Mouse (Mus musculus) hindbrain, postnatal 0 days (tissue): ENCODE results near the gene Synj2. TPM values are rescaled to one million over a fixed set of nuclear protein-coding genes. Genes with fewer than 3 reads are reported as not detected.
A peak's percentile ranks its signal among the peaks of the same experiment; 100 is the strongest.

ENCODE experiments used
- ATAC-seq: fragments of 200-750 bp; cut with Nextera tagmentation; 2 replicates; pipeline ENCODE4 v1.8.0; 2017; ENCODE audit warnings: mild to moderate bottlenecking, moderate TSS enrichment, moderate library complexity
- DNase-seq: peaks from one replicate; pipeline ENCODE4 v3.0.0-alpha.2; 2015; ENCODE audit warnings: low spot score
- H3K27ac ChIP-seq: fragments of 300-500 bp; sonication (generic); 2 replicates; pipeline ENCODE4 v1.5.1; 2014; ENCODE audit warnings: mild to moderate bottlenecking
- H3K27me3 ChIP-seq: fragments of 300-500 bp; sonication (generic); 2 replicates; pipeline ENCODE4 v1.6.1; 2014; ENCODE audit warnings: low read length, mixed read lengths; ENCODE audit not compliant: insufficient read depth
- H3K36me3 ChIP-seq: fragments of 300-500 bp; sonication (generic); 2 replicates; pipeline ENCODE4 v1.6.1; 2014; ENCODE audit warnings: low read length, mixed read lengths; ENCODE audit not compliant: insufficient read depth
- H3K4me1 ChIP-seq: fragments of 300-500 bp; sonication (generic); 2 replicates; pipeline ENCODE4 v1.6.1; 2014; ENCODE audit warnings: antibody characterized with exemption, low read length, mixed read lengths; ENCODE audit not compliant: insufficient read depth
- H3K4me2 ChIP-seq: fragments of 300-500 bp; sonication (generic); 2 replicates; pipeline ENCODE4 v1.6.1; 2014; ENCODE audit warnings: low read depth, mild to moderate bottlenecking, low read length, moderate library complexity, mixed read lengths
- H3K4me3 ChIP-seq: fragments of 300-500 bp; sonication (generic); 2 replicates; pipeline ENCODE4 v1.5.1; 2014; ENCODE audit warnings: low read length
- H3K9ac ChIP-seq: fragments of 300-500 bp; sonication (generic); replicated peaks from 2 replicates; pipeline ENCODE4 v1.6.1; 2014; ENCODE audit warnings: mild to moderate bottlenecking, low read length, moderate library complexity, mixed read lengths
- H3K9me3 ChIP-seq: fragments of 300-500 bp; sonication (generic); 2 replicates; pipeline ENCODE4 v1.6.1; 2016; ENCODE audit warnings: low read length, mixed read lengths
- CTCF ChIP-seq: IDR thresholded peaks from 2 replicates; pipeline ENCODE4 v1.5.1; 2016; ENCODE audit warnings: antibody characterized with exemption, control low read depth, low read depth
- WGBS: fragments of 180-500 bp; shearing (Covaris S2); extraction: QIAGEN DNeasy Blood & Tissue Kit; methylation state at CpG from one replicate; pipeline ENCODE4 v1.1.7; 2014; 5-methylcytosine and 5-hydroxymethylcytosine counted together
- polyA plus RNA-seq: library from polyadenylated mRNA; unstranded; fragments of >200 nt; fragmentation: Nextera tagmentation; extraction: Ambion mirVana; gene quantifications from 2 replicates; pipeline ENCODE4 v1.2.1, GENCODE M21; 2015
- total RNA-seq: library from RNA; depleted of rRNA; stranded (reverse); fragments of >200 nt; gene quantifications from 2 replicates; pipeline ENCODE4 v1.2.3, GENCODE M21; 2014

Synj2 gene
- total and polyA plus RNA-seq, 2 experiments from 2014 or later, result 2.9 to 4.8 TPM

- Histone ChIP-seq H3K27ac (no peak overlapping the region), H3K27me3 (no peaks in the 10 kb centered on the region), H3K9me3 (no peaks in the 10 kb centered on the region), H3K4me2 (no peak overlapping the region), H3K9ac (no peak overlapping the region), H3K4me1 (peaks cover 6% of the 10 kb centered on the region), H3K36me3 (no peaks in the 10 kb centered on the region), H3K4me3 (no peak overlapping the region)
- ATAC-seq (no peak), DNase-seq (no peak)
- no peak for TF ChIP-seq CTCF
- 87% methylated on average over 4 of the region's 4 CpGs for WGBS
These were observed 68.5 kb downstream of the Synj2 start for GRCm38 (mm10) chr17:6009606-6010005.

DNA sequence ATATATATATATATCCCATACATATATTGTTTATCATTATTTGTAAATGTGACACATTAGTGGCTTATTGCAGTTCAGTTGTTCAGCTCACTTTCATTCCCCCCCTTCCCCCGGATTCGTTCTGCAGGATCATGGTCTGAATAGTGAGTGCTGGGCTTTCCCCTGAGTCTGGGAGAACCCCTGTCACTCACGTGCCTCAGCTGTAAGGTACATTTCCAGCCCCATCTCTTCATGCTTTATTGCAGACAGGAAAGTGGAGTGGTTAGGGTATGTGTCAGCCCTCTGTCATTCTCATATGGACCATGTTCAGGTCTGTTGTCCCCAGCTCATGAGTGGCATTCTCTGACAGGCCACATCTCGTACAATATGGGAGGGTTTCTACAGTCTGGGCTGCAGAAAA, 72.0 kb downstream of the Synj2 start:
- Histone ChIP-seq H3K27ac (no peak overlapping the region), H3K9me3 (no peaks in the 10 kb centered on the region), H3K4me2 (no peak overlapping the region), H3K27me3 (no peaks in the 10 kb centered on the region), H3K4me3 (no peak overlapping the region), H3K9ac (no peak overlapping the region), H3K36me3 (no peaks in the 10 kb centered on the region), H3K4me1 (no peaks in the 10 kb centered on the region)
- WGBS, result 82% methylated on average over 4 of the region's 4 CpGs
- no peak for TF ChIP-seq CTCF
- no peak for DNase-seq
- no peak for ATAC-seq

- Histone ChIP-seq H3K4me3 (no peak overlapping the region), H3K9ac (no peak overlapping the region), H3K9me3 (no peaks in the 10 kb centered on the region), H3K36me3 (no peaks in the 10 kb centered on the region), H3K4me2 (no peak overlapping the region), H3K27me3 (no peaks in the 10 kb centered on the region), H3K4me1 (no peaks in the 10 kb centered on the region), H3K27ac (no peak overlapping the region)
- WGBS, result 86% methylated on average over 4 of the region's 4 CpGs
- no peak for TF ChIP-seq CTCF
- ATAC-seq (no peak), DNase-seq (no peak)
These were observed 73.9 kb downstream of the Synj2 start for GRCm38 (mm10) chr17:6014985-6015384.

GRCm38 (mm10) chr17:6016213-6016780, 75.2 kb downstream of the Synj2 start:
- Histone ChIP-seq H3K4me1 (no peaks in the 10 kb centered on the region), H3K27me3 (no peaks in the 10 kb centered on the region), H3K9ac (no peak overlapping the region), H3K36me3 (no peaks in the 10 kb centered on the region), H3K4me2 (no peak overlapping the region), H3K4me3 (no peak overlapping the region), H3K27ac (no peak overlapping the region), H3K9me3 (no peaks in the 10 kb centered on the region)
- ATAC-seq (no peak), DNase-seq (no peak)
- 74% methylated on average over 7 of the region's 7 CpGs for WGBS
- no peak for TF ChIP-seq CTCF

DNA sequence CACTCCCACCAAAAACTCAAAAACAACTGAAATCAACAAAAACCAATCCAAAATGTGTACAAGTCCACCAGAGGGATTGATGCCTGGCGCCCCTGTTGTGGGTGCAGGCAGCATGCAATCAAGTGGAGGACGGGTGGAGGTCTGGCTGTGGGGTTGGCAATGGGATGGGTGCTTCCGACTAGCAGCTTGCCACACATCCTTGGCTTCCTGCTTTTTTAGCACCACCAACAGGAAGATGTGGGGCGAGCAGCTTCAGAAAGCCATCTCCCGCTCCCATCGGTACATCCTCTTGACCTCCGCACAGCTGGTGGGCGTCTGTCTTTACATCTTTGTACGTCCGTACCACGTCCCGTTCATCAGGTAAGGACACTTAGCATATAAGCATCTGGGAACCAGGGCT, 76.2 kb downstream of the Synj2 start:
- 66% methylated on average over 12 of the region's 12 CpGs for WGBS
- Histone ChIP-seq H3K9ac (no peak overlapping the region), H3K9me3 (no peaks in the 10 kb centered on the region), H3K36me3 (no peaks in the 10 kb centered on the region), H3K4me1 (no peaks in the 10 kb centered on the region), H3K4me2 (no peak overlapping the region), H3K27ac (no peak overlapping the region), H3K27me3 (no peaks in the 10 kb centered on the region), H3K4me3 (no peak overlapping the region)
- peak; percentile 46 for TF ChIP-seq CTCF
- no peak for ATAC-seq
- DNase-seq, result no peak

DNA sequence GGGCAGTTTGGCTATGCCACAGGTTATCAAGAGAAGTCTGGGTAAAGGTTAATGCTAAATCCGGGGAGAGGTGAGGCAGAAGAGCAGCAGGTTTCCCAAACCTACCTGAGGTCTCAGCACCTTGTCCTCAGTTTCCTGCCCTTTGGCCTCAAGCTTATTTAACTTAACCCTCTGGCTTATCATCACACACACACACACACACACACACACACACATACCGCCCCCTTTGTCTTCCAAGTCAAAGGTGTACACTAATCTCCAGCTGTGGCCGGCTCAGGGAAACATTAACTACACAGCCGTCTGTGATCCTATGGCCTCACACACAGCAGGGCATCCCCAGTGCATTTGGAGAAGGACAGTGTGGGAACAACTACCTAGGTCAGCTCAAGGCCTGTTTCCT, 77.3 kb downstream of the Synj2 start:
- DNase-seq (no peak), ATAC-seq (no peak)
- no peak overlapping the region for H3K27ac ChIP-seq
- H3K27me3 ChIP-seq, result no peaks in the 10 kb centered on the region
- H3K9me3 ChIP-seq, result no peaks in the 10 kb centered on the region
- no peaks in the 10 kb centered on the region for H3K36me3 ChIP-seq
- H3K4me2 ChIP-seq, result no peak overlapping the region
- no peak overlapping the region for H3K9ac ChIP-seq
- H3K4me1 ChIP-seq, result no peaks in the 10 kb centered on the region
- no peak for TF ChIP-seq CTCF
- WGBS, result 80% methylated on average over 4 of the region's 4 CpGs
- H3K4me3 ChIP-seq, result no peak overlapping the region

DNA sequence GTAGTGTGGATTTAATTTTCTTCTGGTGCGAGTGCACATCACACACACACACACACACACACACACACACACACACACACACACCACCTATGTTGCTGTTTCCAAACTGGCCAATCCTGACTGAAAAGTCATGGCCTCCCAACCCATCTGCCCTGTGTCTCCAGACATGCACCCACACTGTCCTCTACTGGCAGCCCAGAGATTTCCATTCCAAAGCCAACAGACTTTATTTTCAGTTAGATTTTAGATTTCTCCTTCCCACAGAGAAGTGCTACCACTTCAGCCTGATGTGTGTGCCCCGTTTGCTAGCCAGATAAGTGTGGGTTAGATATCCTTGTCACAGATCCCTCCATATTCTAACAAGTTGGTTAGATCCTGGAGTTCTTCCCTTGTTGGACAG, 78.7 kb downstream of the Synj2 start:
- peak; percentile 84 for TF ChIP-seq CTCF
- no peak overlapping the region for H3K27ac ChIP-seq
- H3K4me1 ChIP-seq, result no peaks in the 10 kb centered on the region
- H3K27me3 ChIP-seq, result no peaks in the 10 kb centered on the region
- no peak overlapping the region for H3K4me2 ChIP-seq
- H3K9me3 ChIP-seq, result no peaks in the 10 kb centered on the region
- DNase-seq, result peak; percentile 62
- H3K36me3 ChIP-seq, result no peaks in the 10 kb centered on the region
- ATAC-seq, result no peak
- WGBS, result 74% methylated on average over 2 of the region's 2 CpGs
- H3K9ac ChIP-seq, result no peak overlapping the region
- no peak overlapping the region for H3K4me3 ChIP-seq
